ENCODE assay signal across 25 mouse cellular contexts in genomic region chr8:86323823-86324222, GRCm38 (mm10).
DNase-seq lines count a peak whose midpoint lies in the region; ATAC-seq lines count a peak whose summit lies in the region.
"Had no signal": no experiment of that assay in that cellular context is flagged by ENCODE, and none has a peak within 500 bp of the region (broad histone marks: within the 10 kb centered on the region; RNA-seq: fewer than 3 reads in every experiment).

No protein-coding gene starts in this region.

- no peak overlapping the region for H3K4me2 ChIP-seq in hindbrain, embryonic 13.5 days
- no peak overlapping the region for H3K4me2 ChIP-seq in hindbrain, embryonic 11.5 days (replicated peaks; ENCODE audit: low read depth, low read length)
- no peak overlapping the region for H3K4me2 ChIP-seq in neural tube, embryonic 13.5 days
- H3K4me2 ChIP-seq in neural tube, embryonic 15.5 days, result no peak overlapping the region
- H3K4me2 ChIP-seq: forebrain, embryonic 13.5 days; heart, embryonic 13.5 days; hindbrain, embryonic 14.5 days had no signal

- peak overlapping the region; percentile 52; the same call in 1 of the 2 replicates for H3K27ac ChIP-seq in hindbrain, embryonic 13.5 days
- H3K27ac ChIP-seq in hindbrain, embryonic 11.5 days (ENCODE audit: low read depth, low read length), result no peak overlapping the region
- peak overlapping the region; percentile 87; the same call in 1 of the 2 replicates for H3K27ac ChIP-seq in neural tube, embryonic 13.5 days (replicated peaks)
- peak overlapping the region; percentile 74 for H3K27ac ChIP-seq in neural tube, embryonic 15.5 days (replicated peaks)
- H3K27ac ChIP-seq: forebrain, embryonic 10.5 days; forebrain, embryonic 13.5 days; heart, adult 2 months; heart, embryonic 10.5 days; heart, embryonic 13.5 days had no signal

- no peak for ATAC-seq in hindbrain, embryonic 13.5 days (ENCODE audit: low FRiP score)
- ATAC-seq in hindbrain, embryonic 11.5 days (ENCODE audit: low FRiP score), result no peak
- ATAC-seq in neural tube, embryonic 13.5 days (ENCODE audit: low read depth), result no peak
- no peak for ATAC-seq in neural tube, embryonic 15.5 days (ENCODE audit: low FRiP score)
- ATAC-seq: activated CD4-positive, CD25-positive, alpha-beta regulatory T cell, adult 4 months; forebrain, embryonic 13.5 days; inflammation-experienced regulatory T-cells, adult 6 months had no signal

- no peaks in the 10 kb centered on the region for H3K36me3 ChIP-seq in hindbrain, embryonic 13.5 days
- no peaks in the 10 kb centered on the region for H3K36me3 ChIP-seq in hindbrain, embryonic 11.5 days (ENCODE audit: control insufficient read depth, insufficient read depth, low read length)
- no peaks in the 10 kb centered on the region for H3K36me3 ChIP-seq in neural tube, embryonic 13.5 days
- H3K36me3 ChIP-seq in neural tube, embryonic 15.5 days, result no peaks in the 10 kb centered on the region
- H3K36me3 ChIP-seq: forebrain, embryonic 10.5 days; heart, embryonic 10.5 days; heart, embryonic 13.5 days had no signal

- no peaks in the 10 kb centered on the region for H3K27me3 ChIP-seq in hindbrain, embryonic 13.5 days
- H3K27me3 ChIP-seq in hindbrain, embryonic 11.5 days (ENCODE audit: control insufficient read depth, insufficient read depth, low read length), result no peaks in the 10 kb centered on the region
- no peaks in the 10 kb centered on the region for H3K27me3 ChIP-seq in neural tube, embryonic 13.5 days
- no peaks in the 10 kb centered on the region for H3K27me3 ChIP-seq in neural tube, embryonic 15.5 days (replicated peaks)
- H3K27me3 ChIP-seq: heart, embryonic 13.5 days had no signal

- 70% methylated on average over 2 of the region's 2 CpGs for WGBS in hindbrain, embryonic 13.5 days
- 76% methylated on average over 2 of the region's 2 CpGs for WGBS in hindbrain, embryonic 11.5 days
- WGBS in neural tube, embryonic 13.5 days, result 75% methylated on average over 2 of the region's 2 CpGs
- 59% methylated on average over 2 of the region's 2 CpGs for WGBS in neural tube, embryonic 15.5 days

- no peak overlapping the region for H3K4me3 ChIP-seq in hindbrain, embryonic 13.5 days
- no peak overlapping the region for H3K4me3 ChIP-seq in hindbrain, embryonic 11.5 days (ENCODE audit: low read depth, low read length)
- H3K4me3 ChIP-seq in neural tube, embryonic 13.5 days, result no peak overlapping the region
- no peak overlapping the region for H3K4me3 ChIP-seq in neural tube, embryonic 15.5 days (replicated peaks)
- H3K4me3 ChIP-seq: forebrain, embryonic 10.5 days; forebrain, embryonic 13.5 days; heart, adult 2 months; heart, embryonic 10.5 days; heart, embryonic 13.5 days had no signal

- H3K4me1 ChIP-seq in hindbrain, embryonic 13.5 days (replicated peaks), result peaks cover 27% of the 10 kb centered on the region
- no peaks in the 10 kb centered on the region for H3K4me1 ChIP-seq in hindbrain, embryonic 11.5 days (replicated peaks; ENCODE audit: control insufficient read depth, insufficient read depth, low read length)
- peaks cover 25% of the 10 kb centered on the region for H3K4me1 ChIP-seq in neural tube, embryonic 13.5 days (replicated peaks)
- H3K4me1 ChIP-seq in neural tube, embryonic 15.5 days, result peaks cover 21% of the 10 kb centered on the region
- H3K4me1 ChIP-seq: heart, embryonic 10.5 days; heart, embryonic 13.5 days had no signal

- DNase-seq in hindbrain, embryonic 11.5 days (ENCODE audit: low spot score), result no peak
- no peak for DNase-seq in neural tube, embryonic 10.5 days (ENCODE audit: extremely low spot score, low spot score)
- no peak for DNase-seq in adrenal gland, postnatal 14 days
- no peak for DNase-seq in MN1 (ENCODE audit: low spot score)
- DNase-seq: adrenal gland, adult 8-10 months; adrenal gland, postnatal 36 days; B cell, adult 2 months; cerebellum, adult 18-20 months; cerebellum, adult 9-10 months; cerebellum, postnatal 14 days; gastrocnemius, postnatal 10 days; gastrocnemius, postnatal 36 days; heart, adult 2 months; heart, postnatal 14 days; heart, postnatal 4 days had no signal

- H3K9me3 ChIP-seq in hindbrain, embryonic 13.5 days, result no peaks in the 10 kb centered on the region
- H3K9me3 ChIP-seq in hindbrain, embryonic 11.5 days (ENCODE audit: control insufficient read depth, low read length), result no peaks in the 10 kb centered on the region
- H3K9me3 ChIP-seq in neural tube, embryonic 13.5 days, result no peaks in the 10 kb centered on the region
- no peaks in the 10 kb centered on the region for H3K9me3 ChIP-seq in neural tube, embryonic 15.5 days (replicated peaks)
- H3K9me3 ChIP-seq: forebrain, embryonic 10.5 days; forebrain, embryonic 13.5 days; heart, embryonic 10.5 days; heart, embryonic 13.5 days had no signal

- H3K9ac ChIP-seq in hindbrain, embryonic 13.5 days, result no peak overlapping the region
- no peak overlapping the region for H3K9ac ChIP-seq in hindbrain, embryonic 11.5 days (ENCODE audit: low read depth, low read length)
- no peak overlapping the region for H3K9ac ChIP-seq in neural tube, embryonic 13.5 days
- no peak overlapping the region for H3K9ac ChIP-seq in neural tube, embryonic 15.5 days (replicated peaks)
- H3K9ac ChIP-seq: forebrain, embryonic 13.5 days; heart, embryonic 13.5 days; hindbrain, embryonic 14.5 days had no signal
